Mouse (Mus musculus): ENCODE measurements around the gene Dll4.

GRCm38 (mm10) chr2:119320571-119320970, 5.0 kb upstream of the Dll4 start:
- TF ChIP-seq GATA1 (IDR thresholded peaks at IDR 0.05; ENCODE audit: low read length) (no peak), TAL1 (IDR thresholded peaks at IDR 0.05; ENCODE audit: low read length) (0 out of 3 replicates have a peak, but pooled peaks have one; percentile 26)
